Mouse (Mus musculus): ENCODE measurements around the gene 5031439G07Rik. TPM values are rescaled to one million over a fixed set of nuclear protein-coding genes. Genes with fewer than 3 reads are reported as not detected.

5031439G07Rik gene
- polyA plus RNA-seq (2015; fragmentation: Nextera tagmentation; extraction: Ambion mirVana), result 4.6 and 8.0 TPM in 2 replicates

DNA sequence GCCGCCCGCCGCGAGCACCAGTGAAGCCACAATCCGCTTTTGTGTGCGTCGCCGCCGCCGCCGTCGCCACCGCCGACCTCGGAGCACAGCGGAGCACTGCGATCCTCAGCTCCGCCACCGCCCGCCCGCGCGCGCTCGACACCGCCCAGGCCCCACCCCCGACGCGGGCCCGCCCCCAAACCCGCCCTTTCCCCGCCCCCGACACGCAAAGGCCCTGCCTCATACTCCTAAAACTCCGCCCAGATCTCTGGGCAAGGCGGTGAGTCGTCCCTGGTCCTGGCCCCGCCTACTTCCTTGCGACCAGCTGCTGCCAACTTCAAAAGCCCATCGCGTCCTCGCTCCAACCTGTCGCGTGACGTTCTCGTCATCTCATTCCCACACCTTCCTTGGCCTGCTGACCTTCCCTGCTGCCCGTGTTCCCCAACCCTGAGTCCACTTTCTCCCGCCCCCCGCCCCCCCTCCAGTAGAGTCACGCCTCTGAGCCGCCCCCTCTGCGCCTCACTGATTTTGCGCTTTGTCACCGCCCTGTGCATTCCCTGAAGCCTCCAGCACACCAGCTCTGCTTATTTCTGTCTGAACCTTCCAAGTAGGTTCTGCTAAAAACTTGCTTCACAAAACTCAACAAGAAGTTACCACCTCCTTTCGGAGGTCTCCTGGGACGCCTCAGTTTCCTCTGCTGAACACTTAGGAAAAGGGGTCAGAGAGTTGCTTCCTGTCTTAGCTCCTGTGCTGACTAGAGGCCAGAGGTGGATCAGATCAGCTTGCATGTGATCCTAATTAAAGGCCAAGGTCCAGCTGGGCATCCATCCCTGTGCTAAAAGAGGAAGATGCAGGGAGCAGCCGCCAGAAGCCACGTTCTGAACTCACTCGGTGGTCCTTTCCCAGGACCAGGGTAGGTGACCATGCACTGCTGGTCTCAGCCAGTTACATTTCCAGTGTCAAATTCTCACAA is at the start of gene 5031439G07Rik:
Gene 5031439G07Rik, minus strand, starts transcription at position 678 of the 952 bp plus-strand sequence.

DNA sequence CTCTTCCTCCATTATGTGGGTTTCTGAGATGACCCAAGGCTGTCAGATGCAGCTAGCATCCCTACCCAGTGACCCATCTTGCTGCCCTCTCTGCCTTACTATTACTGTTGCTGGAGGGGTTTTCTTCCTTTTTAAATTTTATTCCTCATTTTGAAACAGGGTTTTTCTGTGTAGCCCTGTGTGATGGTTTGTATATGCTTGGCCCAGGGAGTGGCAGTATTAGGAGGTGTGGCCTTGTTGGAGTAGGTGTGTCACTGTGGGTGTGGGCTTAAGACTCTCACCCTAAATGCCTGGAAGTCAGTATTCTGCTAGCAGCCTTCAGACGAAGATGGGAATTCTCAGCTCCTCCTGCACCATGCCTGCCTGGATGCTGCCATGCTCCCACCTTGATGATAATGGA is 40.3 kb upstream of the 5031439G07Rik start, which contains the start of gene Fam118a:
Gene Fam118a, plus strand, starts transcription at position 301 of the 400 bp plus-strand sequence.

DNA sequence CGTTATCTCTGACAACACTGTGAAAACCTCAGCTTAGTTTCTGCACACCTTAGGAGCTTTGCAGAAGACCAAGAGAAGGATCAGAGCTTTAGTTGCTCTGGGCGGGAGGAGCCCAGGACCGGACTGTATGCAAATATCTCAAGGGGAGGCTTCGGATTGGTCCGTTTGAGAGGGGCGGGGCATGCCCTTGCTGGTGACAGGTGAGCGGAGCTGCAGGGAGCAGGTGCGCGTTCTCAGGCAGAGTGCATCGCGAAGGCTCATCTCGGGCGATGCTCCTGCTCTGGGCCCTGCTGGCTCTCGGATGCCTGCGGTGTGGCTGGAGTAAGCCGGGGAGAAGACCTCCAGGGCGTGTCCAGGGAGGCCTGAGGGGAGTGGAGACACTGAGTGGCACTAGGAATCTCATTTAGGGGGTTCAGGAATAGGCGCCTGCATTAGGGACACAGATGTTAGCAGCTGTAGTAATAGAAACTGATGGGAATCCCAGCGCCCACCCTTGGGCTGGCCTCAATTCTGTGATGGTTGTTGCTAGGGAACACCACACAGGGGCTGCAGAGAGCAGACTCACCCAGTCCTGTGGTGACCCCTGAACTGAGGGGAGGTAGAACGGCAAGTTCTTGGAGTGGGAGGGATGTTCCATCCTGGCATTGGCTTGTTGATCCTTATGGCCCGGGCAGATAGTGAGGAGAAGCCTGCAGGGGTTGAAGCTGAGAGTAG is 28.8 kb upstream of the 5031439G07Rik start, which contains the start of gene Upk3a:
Gene Upk3a, plus strand, starts transcription at position 191 of the 714 bp plus-strand sequence.

DNA sequence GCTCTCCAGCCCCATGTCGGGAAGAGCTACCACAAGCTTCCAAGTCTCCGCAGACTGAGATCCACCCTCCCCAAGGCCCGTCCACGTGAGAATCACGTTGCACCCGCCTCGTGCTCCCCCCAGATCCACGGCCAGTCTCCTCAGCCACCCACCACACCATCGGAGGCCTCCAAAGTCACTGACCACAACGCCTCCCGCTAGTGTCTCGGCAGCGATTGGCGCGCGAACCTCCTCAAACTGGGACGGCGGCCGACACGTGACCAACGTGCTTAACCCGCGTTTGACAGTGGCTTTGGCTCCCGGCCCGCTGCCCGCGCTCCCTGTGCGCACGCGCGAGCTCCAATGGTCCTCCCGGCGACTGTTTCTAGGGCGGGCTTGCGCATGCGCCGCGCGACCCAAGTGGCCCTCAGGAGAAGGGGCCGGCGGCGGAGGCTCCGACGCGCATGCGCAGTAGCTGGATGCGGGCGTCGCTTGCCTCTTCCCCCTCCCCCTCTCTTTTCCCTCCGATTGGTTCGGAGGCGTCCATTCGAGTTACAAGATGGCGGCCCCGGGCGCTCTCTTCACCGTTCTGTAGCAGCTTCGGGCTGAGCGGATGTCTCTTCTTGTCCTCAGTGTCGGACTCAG is 65.4 kb downstream of the 5031439G07Rik start, which contains the start of gene Nup50:
Gene Nup50, plus strand, starts transcription at position 528 of the 624 bp plus-strand sequence.

DNA sequence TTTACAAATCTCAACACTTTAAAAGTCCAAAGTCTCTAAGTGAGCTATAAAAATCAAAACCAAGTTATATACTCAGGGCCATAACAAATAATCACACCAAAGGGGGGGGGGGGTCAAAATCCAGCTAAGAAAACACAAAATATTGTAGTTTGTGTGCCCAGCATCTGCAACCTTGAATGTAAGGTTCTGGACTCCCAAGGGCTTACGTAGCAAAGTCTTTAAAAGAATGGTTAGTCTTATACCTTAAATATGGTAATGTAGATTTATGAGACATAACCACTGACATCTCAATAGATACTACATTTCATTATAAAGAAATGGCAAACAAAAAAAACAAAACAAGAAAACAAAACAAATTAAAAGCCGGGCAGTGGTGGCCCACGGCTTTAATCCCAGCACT is 68.4 kb downstream of the 5031439G07Rik start, which contains the start of gene Gm29666:
Gene Gm29666, minus strand, starts transcription at position 101 of the 400 bp plus-strand sequence.

Small RNAs within 50 kb of the gene (microRNA-seq; reads per million reads assigned to microRNA genes)
- gene Mir1249, result 28.7 reads per million, percentile 31 among the genes with 10 or more reads in this experiment

Other genes starting within 250 kb of the 5031439G07Rik start
- 0.05 TPM in 1 of 2 replicates, not detected in the other for gene Phf21b, start 132.5 kb downstream of the 5031439G07Rik start, polyA plus RNA-seq (2015; fragmentation: Nextera tagmentation; extraction: Ambion mirVana)
- gene Gm29666, start 68.5 kb downstream of the 5031439G07Rik start, polyA plus RNA-seq (2015; fragmentation: Nextera tagmentation; extraction: Ambion mirVana), result 0.10 and 0.14 TPM in 2 replicates
- gene Nup50, start 65.1 kb downstream of the 5031439G07Rik start, polyA plus RNA-seq (2015; fragmentation: Nextera tagmentation; extraction: Ambion mirVana), result 16.0 and 20.1 TPM in 2 replicates
- gene Upk3a, start 28.6 kb upstream of the 5031439G07Rik start, polyA plus RNA-seq (2015; fragmentation: Nextera tagmentation; extraction: Ambion mirVana), result 2,347 TPM in 2 replicates
- gene Fam118a, start 40.4 kb upstream of the 5031439G07Rik start, polyA plus RNA-seq (2015; fragmentation: Nextera tagmentation; extraction: Ambion mirVana), result 49.7 and 55.3 TPM in 2 replicates
- 0.17 and 0.22 TPM in 2 replicates for gene Smc1b, start 143.4 kb upstream of the 5031439G07Rik start, polyA plus RNA-seq (2015; fragmentation: Nextera tagmentation; extraction: Ambion mirVana)
- gene Ribc2, start 143.5 kb upstream of the 5031439G07Rik start, polyA plus RNA-seq (2015; fragmentation: Nextera tagmentation; extraction: Ambion mirVana), result 0.22 and 0.31 TPM in 2 replicates
- 297 and 339 TPM in 2 replicates for gene Fbln1, start 217.4 kb upstream of the 5031439G07Rik start, polyA plus RNA-seq (2015; fragmentation: Nextera tagmentation; extraction: Ambion mirVana)